Comparison of ENCODE assay signal across 16 mouse cellular contexts in the genomic region with DNA sequence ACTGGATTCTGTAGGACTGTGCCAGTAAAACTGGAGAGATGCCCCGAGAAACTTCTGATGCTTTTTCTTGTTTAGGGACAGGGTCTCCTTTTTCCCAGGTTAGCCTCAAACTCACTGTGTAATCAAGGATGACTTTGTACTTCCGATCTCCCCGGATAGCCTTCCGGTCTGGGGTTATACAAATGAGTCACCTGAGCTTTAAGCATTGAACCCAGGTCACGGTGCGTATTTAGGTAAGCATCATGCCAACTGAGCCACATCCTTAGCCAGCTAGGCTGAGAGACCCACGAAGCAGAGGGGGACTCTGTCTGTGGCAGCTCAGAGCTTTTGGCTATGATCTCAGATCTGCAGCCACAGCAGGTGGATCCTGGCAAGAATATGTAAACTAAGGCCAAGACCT.
"Had no signal": no experiment of that assay in that cellular context is flagged by ENCODE, and none has a peak within 500 bp of the region (broad histone marks: within the 10 kb centered on the region; RNA-seq: fewer than 3 reads in every experiment).

No protein-coding gene starts in this region.

- H3K36me3 ChIP-seq: neural tube, embryonic 13.5 days; neural tube, embryonic 15.5 days; stomach, embryonic 15.5 days had no signal

- H3K9ac ChIP-seq: neural tube, embryonic 13.5 days; neural tube, embryonic 15.5 days; stomach, embryonic 15.5 days had no signal

- H3K4me1 ChIP-seq: neural tube, embryonic 13.5 days; neural tube, embryonic 15.5 days; stomach, embryonic 15.5 days had no signal

- H3K9me3 ChIP-seq: neural tube, embryonic 13.5 days; neural tube, embryonic 15.5 days; stomach, embryonic 15.5 days had no signal

- H3K27me3 ChIP-seq: neural tube, embryonic 13.5 days; neural tube, embryonic 15.5 days; stomach, embryonic 15.5 days had no signal

- H3K4me3 ChIP-seq: neural tube, embryonic 13.5 days; neural tube, embryonic 15.5 days; stomach, embryonic 15.5 days had no signal

- H3K27ac ChIP-seq: neural tube, embryonic 13.5 days; neural tube, embryonic 15.5 days; stomach, embryonic 15.5 days; stomach, postnatal 0 days had no signal

- DNase-seq: retina, postnatal 1 day; right cerebral cortex, adult 18-20 months; right cerebral cortex, postnatal 14 days; right cerebral cortex, postnatal 25 days; right cerebral cortex, postnatal 4 days; spleen, adult 18-20 months; thymus, adult 18-20 months; thymus, adult 2 months; thymus, postnatal 14 days; thymus, postnatal 25 days; thymus, postnatal 36 days; thymus, postnatal 4 days had no signal
